Mouse (Mus musculus): ENCODE results near the gene Lekr1.

Lekr1 gene

DNA sequence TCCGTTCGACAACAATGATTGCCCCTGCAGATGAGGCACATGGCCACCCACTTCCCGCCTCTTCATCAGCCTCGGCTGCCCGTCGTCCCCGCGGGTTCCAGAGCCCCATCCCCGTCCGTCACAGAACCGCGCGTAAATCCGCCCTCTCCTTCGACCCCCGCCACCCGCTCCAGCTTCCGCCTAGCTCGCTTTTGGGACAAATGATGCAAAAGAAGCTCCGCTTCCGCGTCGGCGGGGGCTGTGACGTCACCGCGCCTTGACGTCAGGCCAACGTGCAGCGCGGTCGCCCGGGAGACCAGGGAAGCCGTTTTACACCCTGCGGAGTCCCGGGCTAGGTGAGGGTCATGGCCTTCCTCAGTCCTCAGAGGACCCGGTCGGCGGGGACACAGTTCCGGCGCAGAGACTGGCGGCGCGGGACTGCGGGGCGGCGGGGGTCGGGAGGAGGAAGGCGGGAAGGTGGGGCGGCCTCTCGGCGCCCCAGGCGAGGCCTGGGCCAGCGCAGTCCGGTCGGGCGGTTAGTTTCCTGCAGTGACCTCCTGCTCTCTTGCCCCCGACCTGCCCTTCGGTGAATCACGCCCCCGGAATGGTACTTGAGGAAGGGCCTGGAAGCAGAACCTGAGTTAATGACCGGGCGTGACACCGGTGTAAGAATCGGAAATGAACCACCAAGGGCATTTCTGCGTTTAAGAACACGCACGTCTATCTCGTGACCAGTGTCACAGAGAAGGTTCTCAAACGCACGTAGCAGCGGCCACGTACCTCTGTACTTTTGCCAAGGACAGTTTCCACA is at the start of gene Lekr1:
Lekr1 (plus strand) TSS at position 252 of the 790 bp plus-strand sequence.
- DNase-seq (ENCODE audit: low spot score) = peak; percentile 89

DNA sequence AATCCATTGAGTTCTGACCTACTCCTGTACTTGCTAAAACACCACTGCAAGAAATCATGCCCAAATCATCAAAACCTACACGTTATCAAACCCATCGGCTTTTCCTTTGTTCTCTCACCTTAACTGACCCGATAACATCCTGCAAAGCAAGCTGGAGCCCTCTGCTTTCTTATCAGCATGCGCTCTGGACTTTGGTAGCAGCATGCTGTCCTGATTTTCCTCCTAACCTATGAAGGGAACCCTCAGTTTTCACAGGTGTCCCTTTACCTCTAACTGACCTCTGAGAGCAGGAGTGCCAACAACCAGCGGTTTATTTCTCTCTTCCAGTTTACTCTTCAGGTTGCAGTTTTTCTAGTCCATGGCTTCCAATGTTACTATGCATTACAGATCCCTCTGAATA is 48.5 kb upstream of the Lekr1 start:
- no peak for DNase-seq (ENCODE audit: low spot score)

DNA sequence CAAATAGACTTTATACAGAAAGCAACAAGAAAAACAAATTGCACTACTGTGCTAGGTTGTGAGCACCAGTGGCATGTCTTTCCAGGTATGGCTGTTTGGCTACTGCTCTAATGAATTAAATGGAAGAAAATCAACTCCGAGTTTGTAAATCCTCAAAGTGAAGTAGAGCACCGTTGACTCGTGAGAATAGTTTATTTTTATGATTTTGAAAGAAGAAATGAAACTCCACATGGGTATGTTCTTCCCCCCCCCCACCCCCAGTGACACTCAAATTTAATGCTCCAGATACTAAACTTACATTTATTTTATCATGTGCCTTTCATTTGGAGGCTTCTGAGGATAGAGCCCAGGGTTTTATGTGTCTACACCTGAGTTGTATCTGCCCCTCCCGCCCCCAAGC is 46.7 kb upstream of the Lekr1 start:
- no peak for DNase-seq (ENCODE audit: low spot score)

DNA sequence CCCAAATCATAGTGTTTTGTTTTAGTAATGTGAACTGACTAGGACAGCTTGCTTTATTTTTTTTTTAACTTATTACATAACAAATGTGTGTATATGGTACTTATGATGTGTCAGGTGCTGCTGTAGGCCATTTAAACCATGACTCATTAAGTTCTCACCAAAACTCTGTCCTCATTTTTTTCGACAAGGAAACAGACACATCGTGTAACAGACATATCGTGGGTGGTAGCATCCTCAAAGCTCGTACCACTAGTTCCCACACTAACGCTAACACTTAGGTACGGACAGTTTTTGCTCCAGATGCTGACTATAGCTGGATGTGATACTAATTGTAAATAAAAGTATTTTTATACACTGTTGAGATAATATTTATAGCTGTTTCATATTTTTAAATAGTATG is 43.0 kb upstream of the Lekr1 start:
- no peak for DNase-seq (ENCODE audit: low spot score)

DNA sequence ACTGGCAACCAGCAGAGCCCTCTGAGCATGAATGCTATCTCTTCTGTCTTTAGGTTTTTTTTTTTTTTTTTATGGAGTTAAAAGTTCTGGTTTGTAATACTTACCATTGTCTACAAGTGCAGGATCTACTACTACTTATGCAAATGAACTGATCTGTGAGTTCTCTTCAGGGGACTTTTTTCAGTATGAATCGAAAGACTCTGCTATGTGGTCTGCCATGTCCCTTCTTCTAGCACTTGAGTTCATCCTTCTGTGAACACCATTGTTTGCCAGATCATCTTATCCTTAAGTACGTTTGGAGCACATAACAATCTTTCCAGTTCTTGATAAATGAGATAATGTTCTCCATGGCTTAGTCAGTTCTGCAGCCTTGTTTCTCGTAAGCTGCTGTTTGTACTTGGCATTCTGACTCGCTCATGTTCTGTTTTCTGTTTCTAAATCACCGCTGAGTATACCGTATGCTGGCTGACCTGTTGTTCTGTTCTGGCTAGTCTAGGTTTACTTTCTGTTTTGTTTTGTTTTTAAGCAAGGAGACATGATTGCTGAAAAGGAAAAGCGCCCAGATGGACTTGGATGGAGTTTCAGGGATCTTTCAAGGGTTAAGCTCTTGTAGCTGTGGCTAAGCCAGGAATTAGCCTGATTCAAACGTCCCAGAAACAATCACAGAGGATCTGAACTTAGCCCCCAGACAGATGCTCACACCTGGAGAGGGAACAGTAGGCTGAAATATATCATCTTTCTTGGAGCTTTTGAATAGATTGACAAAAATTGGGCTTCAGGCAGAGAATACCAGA is 40.3 kb upstream of the Lekr1 start:
- DNase-seq (ENCODE audit: low spot score) = no peak

DNA sequence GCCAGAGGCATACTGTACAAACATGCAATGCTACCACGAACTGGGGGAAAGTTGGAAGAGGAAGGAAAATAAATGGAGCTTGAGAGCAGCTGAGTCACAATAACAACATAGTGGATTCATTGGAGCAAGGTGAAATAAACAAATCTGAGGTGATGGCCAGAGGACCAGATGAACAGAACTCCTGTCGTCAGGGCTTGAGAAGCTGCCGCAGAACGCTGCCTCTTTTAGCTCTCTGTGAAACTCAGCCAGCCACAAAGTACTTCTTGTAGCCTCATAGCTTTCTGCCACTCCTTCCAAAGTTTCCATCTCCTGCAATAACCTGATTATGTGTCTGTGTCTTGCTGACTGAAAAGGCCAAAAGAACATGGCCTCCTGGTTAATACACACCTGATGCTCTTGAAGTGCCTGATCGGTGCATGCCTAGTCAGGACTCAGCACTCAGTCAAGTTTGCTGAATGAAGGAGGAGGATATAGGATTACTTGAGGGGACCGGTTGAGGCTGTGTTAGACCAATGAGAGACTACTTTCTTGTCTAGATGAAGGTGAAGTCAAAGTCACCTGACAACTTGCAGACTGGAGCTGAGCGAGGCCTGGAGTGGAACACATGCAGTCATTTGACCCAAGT is 39.6 kb upstream of the Lekr1 start:
- no peak for DNase-seq (ENCODE audit: low spot score)

DNA sequence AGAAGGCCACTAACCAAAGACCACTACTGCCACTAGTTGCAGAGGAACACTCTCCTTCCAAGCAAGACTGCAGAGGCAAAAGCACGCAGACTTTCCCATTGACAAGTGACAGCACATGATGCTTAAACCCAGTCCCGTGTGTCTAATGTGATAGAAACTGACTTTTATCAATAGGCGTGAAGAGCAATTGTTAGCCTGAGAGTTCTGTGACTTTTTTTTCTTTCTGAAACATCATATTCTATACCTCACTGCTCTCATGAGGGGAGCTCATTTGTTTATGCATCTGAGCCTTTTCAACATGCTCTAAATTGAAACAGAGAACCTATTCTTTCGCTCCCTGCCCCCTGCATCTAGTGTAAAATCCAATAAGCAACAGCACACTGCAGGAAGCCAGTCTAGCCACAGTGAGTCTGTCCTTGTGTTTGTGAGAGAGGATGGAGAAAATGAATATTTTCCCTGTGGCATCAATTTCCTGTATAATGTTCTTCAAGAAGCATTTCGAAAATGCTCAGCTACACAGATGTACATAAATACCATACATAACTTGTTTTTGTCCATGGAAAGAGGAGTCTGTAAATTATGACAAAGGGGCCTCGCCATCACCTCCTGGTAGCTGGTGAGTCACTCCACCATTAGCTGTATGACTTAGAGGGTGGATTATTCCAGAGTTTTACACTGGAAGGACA is 38.9 kb upstream of the Lekr1 start:
- DNase-seq (ENCODE audit: low spot score) = no peak

DNA sequence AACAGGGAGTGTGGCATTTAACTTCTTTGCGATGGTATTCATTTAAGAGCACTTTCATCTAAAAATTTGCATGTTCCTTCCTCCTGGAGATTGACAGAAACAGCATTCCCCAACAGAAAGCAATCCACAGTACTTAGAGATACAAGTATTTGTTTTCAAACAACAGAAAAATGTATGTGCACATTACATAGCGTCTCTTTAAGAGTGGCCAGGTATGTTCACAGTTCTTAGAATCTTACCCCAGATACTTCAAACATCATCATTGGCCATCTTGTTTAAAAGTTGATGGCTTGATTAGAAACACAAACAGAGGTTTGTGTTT is 38.4 kb upstream of the Lekr1 start:
- DNase-seq (ENCODE audit: low spot score) = no peak

DNA sequence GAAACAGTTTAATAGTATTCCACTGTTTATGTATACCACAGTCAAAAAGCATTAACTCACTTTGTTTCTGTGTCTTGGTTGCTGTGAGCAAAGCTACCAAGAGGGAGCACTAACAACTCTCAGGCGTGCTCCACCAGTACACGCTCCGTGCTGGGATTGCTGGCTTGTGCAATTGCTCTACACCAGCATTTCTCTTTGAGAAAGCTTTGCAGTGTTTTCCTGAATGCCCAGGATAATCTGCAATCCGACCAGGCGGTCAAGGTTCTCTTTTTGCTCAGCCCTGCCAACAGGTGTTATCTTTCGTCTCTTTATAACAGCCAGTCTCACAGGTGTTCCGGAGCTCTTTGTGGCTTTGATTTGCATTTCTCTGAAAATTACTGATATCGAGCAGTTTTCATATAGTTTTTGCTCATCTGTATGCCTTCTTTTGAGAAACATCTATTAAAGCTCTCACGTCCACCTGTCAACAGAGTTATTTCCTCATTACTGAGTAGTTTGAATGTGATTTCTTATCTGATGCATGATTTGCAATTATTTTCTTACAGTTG is 36.4 kb upstream of the Lekr1 start:
- DNase-seq (ENCODE audit: low spot score) = no peak

DNA sequence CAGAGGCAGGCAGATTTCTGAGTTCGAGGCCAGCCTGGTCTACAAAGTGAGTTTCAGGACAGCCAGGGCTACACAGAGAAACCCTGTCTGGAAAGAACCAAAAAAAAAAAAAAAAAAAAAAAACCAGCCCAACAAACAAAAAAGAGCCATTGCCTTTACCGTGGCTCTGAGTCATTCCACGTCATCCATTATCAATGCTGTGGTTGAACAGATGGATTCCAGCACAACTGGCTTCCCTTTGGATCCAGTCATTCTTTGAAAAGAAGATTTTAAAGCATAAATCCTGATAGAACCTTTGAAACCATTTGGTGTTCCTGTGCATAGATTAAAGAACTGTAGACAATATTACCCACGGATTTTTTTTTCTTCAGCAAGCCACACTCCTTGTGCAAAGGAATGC is 32.4 kb upstream of the Lekr1 start:
- DNase-seq (ENCODE audit: low spot score) = no peak

DNA sequence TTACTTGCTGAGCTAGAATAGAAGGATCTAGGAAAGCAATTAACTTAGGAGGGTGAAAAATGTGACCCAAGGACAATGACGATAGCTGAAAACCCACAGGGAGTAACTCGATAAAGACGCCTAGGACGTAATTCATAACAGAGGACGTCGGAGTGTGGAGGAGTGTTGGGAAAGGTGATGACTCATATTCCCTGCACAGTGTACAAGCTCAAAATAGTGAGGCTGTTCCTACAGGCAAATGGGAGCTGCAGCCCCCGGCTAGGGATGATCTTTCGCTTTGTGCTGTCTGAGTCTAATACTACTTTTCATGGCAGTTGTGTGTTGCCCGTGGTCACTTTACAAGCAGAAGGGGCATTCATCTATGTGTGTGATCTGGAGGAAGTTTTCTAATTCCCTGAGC is 30.0 kb upstream of the Lekr1 start:
- DNase-seq (ENCODE audit: low spot score) = no peak

DNA sequence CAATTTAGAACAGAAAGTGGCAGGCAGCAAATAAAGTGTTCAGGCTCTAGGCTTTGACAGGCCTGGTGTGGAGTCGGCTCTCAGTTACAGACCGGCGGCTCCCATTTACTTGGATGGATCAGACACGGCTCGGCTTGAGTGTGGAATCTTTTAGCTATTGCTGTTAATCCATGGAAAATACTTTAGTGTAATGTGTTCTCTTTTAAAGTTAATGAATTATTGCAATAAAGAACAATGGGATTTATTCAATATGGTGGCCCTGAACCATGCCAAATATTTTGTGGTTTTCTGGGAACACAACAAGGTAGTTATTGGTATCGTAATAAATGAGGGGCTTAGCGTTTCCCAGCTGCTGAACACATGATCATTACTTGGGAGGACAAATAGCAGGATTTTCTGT is 28.7 kb upstream of the Lekr1 start:
- DNase-seq (ENCODE audit: low spot score) = no peak

DNA sequence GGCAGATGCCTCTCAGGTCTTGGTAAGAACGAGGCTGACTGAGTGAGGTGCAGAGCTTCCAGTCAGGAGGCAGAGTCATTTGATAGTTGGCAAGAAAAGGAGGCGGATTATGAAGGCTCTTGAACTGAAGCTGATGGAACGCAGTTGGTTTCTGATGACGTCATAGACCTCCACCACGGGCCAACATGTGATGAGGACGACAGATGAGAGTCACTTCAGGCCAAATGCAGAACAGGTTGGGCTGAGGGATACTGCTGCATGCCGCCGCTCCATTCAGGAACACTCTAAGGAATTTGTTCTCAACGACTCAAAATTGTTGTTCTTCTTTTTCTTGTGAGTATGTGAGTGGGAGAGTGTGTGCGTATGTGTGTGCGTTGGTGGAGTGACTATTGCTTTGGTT is 27.1 kb upstream of the Lekr1 start:
- DNase-seq (ENCODE audit: low spot score) = no peak

DNA sequence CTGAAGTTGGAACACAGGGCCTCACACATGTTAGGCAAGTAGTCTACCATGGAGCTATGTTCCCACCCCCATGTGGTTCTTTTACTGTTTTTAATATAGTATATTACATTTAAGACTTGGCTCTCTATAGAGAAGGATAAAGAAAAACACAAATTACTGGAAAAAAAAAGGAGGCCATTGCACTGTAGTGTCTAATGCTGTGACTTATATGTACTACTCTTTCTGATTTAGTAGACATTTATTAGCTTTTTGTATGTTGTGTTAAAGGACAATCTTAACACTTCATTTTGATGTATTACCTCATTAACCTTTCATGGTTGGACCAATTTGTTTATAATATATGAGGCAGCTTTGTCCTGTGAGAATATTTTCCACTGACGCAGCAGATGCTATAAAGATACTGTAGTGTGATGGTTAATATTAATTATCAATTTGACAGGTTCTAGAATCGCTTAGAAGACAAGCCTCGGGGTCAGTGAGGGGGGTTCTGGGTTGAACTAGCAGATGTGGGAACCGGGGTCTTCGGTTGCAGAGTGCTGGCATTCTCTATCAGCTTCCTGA is 26.5 kb upstream of the Lekr1 start:
- no peak for DNase-seq (ENCODE audit: low spot score)

DNA sequence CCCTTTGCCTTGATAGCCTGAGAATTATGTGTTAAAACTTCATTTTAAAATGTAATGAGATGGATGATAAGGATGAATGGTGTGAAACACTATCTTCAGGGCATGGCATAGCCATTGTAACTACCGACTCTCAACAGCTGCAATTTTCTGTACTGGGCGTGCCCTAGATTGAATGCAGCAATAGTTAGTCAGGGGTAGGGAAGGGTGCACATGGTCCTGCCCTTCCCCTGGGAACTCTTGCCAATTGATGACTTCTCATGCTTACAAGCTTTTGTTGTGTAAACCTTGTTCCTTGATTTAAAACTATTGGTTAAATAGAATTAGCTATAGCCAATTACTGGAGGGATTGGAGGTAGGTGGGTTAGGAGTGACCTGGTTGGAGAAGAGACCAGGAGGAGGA is 23.1 kb upstream of the Lekr1 start:
- DNase-seq (ENCODE audit: low spot score) = no peak

DNA sequence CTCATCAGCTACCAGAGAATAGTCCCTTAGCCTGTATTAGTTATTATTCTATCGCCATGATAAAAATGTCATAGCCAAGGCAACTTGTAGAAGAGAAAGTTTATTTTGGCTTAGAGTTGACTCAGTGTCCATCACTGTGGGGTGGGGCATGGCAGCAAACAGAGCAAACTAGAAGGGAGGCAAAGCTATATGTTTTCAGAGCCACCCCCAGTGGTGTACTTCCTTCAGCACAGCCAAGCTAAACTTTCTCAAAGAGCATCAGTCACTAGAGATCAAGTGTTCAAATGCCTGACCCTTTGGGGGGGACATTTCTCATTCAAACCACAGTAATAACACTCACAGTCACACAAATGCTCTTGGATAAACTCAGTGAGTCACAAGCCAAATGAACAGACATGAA is 22.4 kb upstream of the Lekr1 start:
- no peak for DNase-seq (ENCODE audit: low spot score)

DNA sequence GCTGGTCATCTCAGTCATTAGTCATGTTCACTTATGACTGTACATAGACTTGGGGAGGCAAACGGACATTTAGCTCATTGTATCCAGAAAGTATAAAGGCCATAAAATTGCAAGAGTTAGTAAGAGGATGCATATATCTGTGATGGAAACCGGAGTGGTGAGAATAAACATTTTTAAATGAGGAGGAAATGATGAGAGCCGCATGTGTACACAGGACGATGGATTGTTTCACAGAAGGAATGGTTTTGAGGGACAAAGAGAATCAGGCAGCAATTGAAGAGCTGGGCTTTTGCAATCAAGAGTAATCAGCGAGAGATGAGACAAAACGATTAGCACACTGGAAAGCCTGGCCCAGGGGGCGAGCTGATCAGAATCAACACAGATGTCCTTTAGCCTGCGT is 18.4 kb upstream of the Lekr1 start:
- DNase-seq (ENCODE audit: low spot score) = no peak

DNA sequence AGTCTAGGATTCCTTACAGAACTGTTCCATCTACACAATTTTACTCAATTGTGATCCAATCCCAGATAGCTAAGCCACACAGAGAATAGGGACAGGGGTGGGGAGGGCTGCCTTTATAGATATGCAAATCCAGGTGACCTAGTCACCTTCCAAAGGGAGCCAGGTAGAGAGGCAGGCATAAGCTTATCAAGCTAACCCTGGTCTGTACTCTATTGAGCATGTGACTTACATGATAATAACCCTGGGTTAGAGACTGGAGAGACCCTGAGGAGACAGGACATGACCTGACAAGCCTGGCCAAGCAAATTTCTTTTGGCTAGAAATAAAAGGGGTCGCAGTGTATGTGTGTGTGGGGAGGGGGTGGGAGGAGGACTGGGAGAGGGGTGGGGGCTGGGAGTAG is 17.1 kb upstream of the Lekr1 start:
- DNase-seq (ENCODE audit: low spot score) = no peak

DNA sequence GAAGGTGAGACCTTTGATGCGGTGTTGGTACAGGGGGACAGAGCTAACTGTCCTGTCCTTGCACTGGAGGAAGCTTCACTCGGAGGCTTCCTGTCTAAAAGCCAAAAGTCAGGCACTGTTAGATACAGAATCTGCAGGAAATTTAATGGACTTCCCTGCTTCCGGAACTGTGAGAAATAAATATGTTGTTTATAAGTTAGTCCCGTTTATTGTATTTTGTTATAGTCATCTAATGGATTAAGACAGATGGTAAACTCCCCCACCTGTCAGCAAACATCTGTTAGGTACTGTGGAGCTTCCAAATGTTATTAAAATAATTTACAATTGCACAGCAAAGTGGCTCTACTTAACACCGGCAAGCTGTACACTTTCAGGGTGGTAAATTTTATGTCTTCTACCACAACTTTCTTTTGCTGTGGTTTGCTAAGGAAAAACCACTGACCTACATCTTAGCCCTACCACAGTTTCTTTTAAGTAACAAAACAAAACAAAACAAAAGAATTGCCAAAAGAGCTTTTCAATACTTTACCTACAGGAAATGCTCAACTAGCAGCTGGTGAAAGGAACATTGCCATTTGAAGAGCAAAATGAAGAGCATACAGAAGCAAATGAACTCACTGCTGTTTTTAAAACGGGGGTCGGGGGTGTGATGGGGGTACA is 15.7 kb upstream of the Lekr1 start:
- no peak for DNase-seq (ENCODE audit: low spot score)

DNA sequence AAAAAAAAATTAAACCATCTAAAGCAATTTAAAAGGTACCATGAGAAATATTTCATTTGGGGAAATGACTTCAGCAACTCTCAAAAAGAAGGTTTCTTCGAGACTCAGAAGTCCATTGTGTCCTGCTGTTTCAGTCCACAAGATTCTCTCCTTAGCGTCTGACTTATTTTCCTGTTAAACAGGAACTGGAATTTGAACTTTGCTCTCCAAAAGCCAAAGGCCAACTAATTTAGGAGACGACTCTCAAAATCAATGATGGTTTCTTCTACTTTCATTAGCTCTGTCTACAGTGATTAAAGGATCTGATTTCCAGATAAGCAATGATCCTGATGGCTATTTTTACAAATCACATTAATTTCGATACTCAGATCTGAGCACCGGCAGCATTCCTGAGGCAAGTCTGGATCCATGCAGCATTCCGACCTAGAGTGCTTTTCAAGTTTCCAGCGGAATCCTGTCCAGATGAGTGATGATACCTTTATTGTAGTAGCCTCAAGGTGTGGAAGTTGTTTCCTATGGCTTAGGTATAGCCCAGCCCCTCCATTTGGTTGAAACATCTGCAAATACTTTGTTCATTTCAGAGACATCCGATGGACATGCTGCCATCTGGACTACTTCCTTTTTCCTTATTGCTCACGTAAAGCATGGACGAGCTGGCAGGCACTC is 11.4 kb upstream of the Lekr1 start:
- peak; percentile 36 for DNase-seq (ENCODE audit: low spot score)

DNA sequence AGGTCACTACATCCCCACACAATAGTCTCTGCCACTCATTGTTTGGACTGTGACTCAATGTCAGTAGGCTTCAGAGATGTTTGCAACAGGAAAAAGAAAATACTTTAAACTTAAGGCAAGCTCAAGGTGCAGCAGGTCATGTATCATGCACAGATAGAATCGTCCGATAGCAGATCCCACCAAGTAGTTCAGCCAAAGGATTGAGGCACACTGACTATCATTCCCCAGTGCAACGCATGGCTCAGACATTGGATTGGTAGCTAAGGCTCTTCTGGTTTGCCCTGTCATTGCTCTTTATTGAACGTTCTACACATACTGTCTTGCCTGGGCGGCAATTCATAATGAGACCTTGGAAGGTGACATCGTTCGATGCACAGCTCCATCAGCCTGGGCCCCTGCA is 9.6 kb upstream of the Lekr1 start:
- no peak for DNase-seq (ENCODE audit: low spot score)
